Mouse (Mus musculus) left cerebral cortex, postnatal 10 days (tissue): Measurements from ENCODE around the gene Rpl4. TPM values are rescaled to one million over a fixed set of nuclear protein-coding genes. Genes with fewer than 3 reads are reported as not detected.
"Not testable (repeated sequence)": the region's sequence is repeated elsewhere in the genome, so short reads cannot be mapped to it uniquely, and the experiment has no call there.

Experiments
- DNase-seq, 2 experiments: peaks; one replicate each; pipeline ENCODE4 v3.0.0; 2021 to 2022; ENCODE audit warnings: low spot score in 2 of 2, mixed read lengths in 1 of 2; ENCODE audit errors: extremely low spot score in 1 of 2
- intact Hi-C: fragments of 180-260 bp; cut with DNase I; formaldehyde crosslinking; loops from one replicate; pipeline ENCODE4 v1.15.1; 2025
- total RNA-seq, 2 experiments: library from RNA; stranded (reverse); gene quantifications; 2 replicates each; pipeline ENCODE4 v1.2.3; 2021

Gene Rpl4
- total RNA-seq = 100 to 1,000 TPM; 554 to 592 TPM

DNA sequence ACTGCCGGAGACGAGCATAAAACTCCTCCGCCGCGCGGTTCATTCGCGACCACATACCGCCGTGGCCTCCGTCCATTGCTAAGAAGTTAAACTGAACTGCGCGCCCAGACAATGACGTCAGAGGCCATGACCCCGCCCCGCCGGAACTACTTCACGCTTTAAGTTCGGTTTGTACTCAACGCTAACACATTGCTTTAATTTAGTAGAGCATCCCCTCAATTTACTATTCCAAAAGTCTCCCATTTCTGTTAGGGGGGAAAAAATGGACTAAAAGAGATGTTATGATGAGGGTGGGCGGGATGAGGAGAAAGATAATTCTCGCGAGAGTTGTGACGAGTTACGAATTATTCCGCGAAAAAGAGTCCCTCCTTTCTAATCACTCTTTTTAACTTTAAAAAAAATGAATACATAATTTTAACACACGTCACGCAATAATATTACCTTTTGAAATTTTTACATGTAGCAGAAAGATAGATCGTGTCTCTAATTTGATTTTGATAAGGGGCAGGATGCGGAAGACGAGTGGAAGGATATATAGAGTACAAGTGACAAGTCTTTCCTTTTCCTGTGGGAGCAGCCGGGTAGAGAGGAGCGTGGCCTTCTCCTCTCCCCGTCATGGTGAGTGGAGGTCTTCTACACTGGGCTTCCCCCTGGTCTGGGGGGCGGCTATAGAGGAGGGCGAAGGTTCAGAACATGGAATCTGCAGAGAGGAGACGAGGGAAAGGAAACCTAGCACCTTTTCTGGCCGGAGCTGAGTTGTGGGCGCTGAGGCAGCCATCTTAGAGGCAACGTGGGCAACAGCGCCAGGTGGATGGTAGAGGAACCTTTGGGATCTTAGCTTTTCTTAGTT is at the start of gene Rpl4, which contains the start of gene Zwilch:
Gene Rpl4 (plus strand): TSS at position 560 of the 850 bp plus-strand sequence.
Gene Zwilch (minus strand): TSS at position 289 of the 850 bp plus-strand sequence.
- intact Hi-C loops = no loop called here

DNA sequence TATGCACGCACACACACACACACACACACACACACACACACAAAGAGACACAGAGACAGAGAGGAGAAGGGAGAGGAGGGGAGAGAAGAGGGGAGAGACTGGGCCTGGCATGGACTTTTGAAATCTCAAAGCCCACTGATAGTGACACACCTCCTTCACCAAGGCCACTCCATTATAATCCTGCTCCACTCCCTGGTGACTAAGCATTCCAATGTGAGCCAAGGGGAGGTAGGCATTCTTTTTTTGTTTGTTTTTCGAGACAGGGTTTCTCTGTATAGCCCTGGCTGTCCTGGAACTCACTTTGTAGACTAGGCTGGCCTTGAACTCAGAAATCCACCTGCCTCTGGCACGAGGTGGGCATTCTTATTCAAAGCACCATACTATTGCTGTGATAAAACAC is 48.3 kb upstream of the Rpl4 start:
- DNase-seq, intact Hi-C loops: not testable (repeated sequence)

More for the DNA sequence above, at the start of gene Rpl4, which contains the start of gene Zwilch:
- peak; percentile 79 to 84 for DNase-seq

DNA sequence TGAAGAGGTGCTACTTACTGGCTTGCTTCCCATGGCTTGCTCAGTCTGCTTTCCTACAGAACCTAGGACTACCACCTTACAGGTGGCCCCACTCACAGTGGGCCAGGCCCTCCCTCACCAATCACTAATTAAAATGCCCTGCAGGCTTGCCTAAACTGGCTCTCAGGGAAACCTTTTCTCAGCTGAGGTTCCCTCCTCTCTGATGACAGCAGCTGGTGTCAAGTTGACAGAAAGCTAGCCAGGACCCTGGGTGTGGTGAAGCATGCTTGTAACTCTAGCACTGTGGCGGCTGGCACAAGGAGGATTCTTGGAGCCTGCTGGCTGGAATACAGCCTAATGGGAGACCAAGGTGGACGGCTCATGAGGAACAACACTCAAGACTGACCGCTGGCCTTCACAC is 47.9 kb upstream of the Rpl4 start:
- DNase-seq = no peak
- intact Hi-C loops = no loop called here

DNA sequence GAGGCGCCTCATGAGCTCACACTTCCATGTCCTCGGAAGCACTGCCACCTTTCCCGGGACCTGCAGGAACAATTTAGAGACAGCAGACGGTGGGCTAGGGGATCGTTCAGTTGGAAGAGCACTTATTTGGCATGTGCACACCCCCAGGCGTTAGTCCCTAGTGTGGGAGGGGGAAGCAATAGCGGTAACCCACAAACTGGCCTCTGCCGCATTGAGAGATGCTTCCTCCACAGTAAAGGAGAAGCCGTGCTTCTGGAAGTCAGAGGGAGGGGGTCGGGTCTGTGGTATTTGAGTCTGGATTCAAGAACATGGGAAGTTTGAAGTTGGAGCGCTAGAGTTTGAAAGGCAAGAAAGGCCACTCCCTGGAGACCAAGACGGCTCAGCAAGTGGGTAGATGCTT is 47.1 kb upstream of the Rpl4 start:
- intact Hi-C loops = no loop called here
- no peak for DNase-seq

DNA sequence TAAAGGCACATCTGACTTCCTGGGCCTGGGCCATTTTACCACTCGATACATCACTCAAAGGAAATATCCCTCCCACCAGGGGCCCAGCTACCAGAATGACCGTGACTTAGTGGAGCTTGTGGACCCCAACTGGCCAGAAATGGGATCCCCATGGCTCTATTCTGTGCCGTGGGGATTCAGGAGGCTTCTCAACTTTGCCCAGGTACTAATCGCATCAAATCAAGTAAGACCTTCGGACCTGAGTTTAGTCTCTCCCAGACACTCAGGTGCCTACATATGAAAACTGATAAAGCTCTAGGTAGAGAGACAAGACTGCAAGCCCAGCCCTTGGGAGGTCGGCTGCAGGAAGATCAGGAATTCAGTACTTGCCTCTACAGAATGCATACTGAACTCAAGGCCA is 41.6 kb upstream of the Rpl4 start:
- no peak for DNase-seq
- intact Hi-C loops = no loop called here

DNA sequence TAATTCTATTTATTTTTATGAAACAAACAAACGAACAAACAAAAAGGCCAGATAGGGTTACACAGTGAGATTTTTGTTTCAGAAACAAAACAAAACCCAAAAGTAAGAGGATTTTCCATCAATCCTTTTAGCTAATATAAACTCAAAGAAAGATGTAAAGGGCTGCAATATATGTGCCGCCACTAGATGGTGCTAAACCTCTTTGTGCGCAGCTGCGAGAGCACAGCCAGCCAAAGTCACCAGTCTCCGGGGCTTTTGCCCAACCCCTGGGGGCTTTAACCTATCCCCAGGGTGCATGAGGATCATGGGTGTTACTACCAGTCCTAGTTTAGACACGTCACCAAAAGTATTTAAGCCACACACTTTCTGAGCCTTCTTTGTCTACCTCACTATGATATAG is 34.3 kb upstream of the Rpl4 start:
- intact Hi-C loops = loop anchor here (5.0 kb wide), 1 partner anchor 133 kb away; no protein-coding TSS in a partner anchor
- peak; percentile 19 to 51 for DNase-seq

DNA sequence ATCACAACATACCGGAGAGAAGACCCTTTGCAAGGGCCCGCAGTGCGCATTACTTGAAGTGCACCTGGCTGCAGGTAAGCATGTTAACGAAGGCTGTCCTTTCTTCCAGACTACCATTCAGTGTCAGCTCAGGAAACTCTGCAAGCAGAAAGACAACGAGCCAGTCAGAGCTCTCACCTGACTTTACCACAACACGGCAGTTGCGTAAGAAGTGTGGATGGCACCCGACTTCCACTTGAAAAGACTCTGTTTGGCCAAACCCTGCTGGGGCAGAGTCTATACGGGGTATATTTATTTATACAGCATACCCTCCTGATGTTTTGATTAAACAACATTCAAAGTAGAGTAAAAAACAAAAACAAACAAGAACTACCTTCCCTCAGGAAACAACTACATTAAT is 33.3 kb upstream of the Rpl4 start:
- no peak for DNase-seq
- intact Hi-C loops = loop anchor here (5.0 kb wide), 1 partner anchor 132 kb away; no protein-coding TSS in a partner anchor

DNA sequence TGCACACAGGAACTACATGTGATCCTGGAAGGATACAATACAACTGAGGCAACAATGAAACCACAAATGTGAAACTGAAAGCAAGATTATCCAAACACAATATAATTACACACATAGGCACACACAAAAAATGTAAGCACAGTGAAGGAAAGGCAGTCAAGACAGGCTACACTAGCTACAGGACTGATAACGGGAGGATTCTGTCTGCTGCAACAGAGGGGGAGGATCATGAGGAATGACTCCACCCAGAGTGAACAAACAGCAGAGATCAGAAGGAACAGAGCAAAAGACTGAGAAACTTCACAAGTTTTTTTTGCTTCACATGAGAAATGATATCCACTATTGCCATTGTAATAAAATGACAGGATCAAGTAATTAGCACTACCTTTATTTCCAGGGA is 16.5 kb upstream of the Rpl4 start:
- intact Hi-C loops = no loop called here
- DNase-seq = no peak

DNA sequence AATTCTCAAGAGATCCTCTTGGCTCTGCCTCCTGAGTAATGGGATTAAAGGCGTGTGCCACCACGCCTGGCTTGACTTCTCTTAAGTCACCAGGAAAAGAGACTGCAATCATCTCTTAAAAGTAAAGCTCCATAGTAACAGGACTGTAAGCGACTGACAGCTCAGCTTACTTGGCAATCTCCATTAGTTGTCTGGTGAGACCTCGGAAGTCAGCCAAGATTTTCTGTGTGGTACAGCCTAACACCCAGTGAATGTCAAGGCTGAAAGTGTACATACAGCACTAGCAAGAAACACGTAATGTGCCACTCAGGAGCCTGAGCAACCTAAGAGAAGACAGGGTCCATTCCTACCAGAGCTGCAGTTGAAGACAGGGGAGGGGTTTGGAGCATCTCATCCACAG is 12.7 kb upstream of the Rpl4 start:
- intact Hi-C loops = no loop called here
- DNase-seq = no peak

DNA sequence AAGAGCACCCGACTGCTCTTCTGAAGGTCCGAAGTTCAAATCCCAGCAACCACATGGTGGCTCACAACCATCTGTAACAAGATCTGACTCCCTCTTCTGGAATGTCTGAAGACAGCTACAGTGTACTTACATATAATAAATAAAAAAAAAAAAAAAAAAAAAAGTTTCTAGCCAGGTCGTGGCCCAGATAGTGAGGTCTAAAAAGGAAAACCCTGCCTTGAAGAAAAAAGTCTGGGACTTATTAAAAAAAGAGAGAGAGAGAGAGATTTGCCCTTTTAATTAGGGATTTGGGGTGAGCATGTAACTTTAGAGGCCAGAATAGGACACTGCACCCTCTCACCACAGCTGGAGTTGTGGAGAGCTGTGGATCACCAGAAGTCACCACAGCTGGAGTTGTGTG is 3.2 kb upstream of the Rpl4 start:
- intact Hi-C loops, DNase-seq: not testable (repeated sequence)

DNA sequence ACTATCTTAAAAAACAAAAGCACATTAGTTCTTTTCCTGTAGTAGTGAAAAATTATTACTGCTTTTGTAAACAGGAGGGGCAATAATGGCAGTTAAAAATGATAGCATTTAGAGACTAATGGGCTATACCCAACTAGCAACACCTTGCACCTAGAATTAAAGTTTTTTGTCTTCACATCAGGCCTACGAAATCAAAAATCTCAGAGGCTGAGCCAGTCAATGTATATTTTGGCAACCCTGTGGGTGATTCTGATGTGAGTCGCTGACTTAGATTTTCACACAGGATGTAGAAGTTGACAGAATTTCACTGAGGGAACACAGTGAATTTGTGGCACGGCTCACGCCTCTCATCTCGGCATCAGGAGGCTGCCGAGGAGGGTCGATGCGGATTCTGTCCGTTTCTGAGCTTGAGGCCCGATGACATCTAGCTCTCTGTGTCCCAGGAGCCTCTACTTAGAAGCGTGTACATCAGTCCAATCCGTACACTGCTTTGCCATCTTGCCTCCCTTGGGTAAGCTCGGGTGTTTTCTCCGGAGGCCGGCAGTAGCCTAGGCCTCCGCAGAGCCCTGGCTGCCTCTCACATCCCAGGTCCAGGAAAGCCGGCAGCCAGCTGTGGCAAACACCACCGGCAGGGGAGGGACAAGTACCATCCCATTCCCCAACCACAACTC is 895 bp upstream of the Rpl4 start:
- DNase-seq = peak in 1 of 2 experiments; percentile 19
- intact Hi-C loops = no loop called here

DNA sequence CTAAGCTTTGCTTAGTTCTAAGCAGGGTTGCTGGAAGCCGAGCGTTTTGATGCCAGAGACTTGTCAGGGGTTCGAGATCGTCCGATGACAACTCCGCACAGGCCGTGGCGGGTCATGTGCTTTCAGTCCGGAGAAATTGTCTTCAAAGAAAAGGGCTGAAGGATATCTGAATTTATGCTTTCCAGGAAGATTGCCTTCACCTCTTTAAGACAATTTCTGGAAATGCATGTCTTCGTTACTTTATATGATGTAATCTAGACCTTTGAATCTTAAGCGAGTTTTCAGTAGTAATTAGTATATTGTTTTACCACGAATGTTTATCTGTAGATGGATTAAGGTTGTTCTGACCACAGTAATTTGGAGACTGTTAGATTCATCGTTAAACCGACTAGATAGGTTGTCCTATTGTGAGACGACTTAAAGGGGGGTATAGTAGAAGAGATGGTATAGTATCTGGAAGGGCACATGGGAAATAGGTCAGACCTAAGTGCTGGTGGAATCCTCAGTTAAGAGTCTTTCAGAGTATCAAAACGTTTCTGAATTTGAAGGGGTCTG is 568 bp downstream of the Rpl4 start:
- no peak for DNase-seq
- intact Hi-C loops = no loop called here

DNA sequence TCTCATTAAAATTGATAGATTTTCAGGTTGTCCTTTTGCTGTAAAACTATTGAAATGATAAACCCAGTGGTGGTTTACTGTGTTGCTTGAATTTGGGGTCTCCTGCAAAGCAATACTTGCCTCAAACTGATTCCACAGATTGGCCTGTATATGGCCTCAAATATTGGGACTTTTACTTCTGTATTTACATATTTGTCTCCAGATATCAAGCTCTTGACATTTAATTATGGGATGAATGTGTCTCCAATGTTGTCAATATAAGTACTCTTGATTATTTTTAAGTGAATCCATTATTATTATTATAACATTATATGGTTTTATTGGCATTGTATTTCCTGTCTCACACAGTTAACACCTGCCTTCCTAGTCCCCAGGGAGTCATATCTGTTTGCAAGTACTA is 1.2 kb downstream of the Rpl4 start:
- intact Hi-C loops = no loop called here
- DNase-seq = no peak

DNA sequence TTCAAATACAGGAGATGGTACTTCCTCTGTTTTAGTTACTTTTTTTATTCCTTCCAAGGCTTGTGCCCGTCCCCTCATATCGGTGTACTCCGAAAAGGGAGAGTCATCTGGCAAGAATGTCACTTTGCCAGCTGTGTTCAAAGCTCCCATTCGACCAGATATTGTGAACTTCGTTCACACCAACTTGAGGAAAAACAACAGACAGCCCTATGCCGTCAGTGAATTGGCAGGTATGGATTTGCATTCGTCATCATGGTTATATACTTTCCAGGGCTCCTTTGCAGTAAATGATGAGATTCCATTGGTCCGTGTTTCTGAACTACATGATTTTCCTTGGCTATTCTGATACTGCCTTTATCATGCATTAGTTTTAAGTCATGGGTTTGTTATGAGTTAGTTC is 1.6 kb downstream of the Rpl4 start:
- no peak for DNase-seq
- intact Hi-C loops = no loop called here

DNA sequence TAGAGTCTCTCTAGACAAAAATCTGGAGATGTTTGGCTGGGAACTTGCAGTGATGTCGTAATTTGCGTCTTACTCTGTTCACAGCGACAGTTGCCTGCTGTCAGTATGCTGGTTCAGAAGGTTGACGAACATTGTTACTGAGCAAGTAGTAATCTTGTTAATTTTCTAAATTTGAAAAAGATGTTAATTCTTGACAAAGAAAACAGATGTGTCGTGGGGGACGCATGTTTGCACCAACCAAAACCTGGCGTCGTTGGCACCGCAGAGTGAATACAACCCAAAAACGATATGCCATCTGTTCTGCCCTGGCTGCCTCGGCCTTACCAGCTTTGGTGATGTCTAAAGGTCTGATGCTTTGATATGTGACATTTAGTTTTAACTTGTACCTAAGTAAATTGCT is 2.2 kb downstream of the Rpl4 start:
- DNase-seq = no peak
- intact Hi-C loops = no loop called here

DNA sequence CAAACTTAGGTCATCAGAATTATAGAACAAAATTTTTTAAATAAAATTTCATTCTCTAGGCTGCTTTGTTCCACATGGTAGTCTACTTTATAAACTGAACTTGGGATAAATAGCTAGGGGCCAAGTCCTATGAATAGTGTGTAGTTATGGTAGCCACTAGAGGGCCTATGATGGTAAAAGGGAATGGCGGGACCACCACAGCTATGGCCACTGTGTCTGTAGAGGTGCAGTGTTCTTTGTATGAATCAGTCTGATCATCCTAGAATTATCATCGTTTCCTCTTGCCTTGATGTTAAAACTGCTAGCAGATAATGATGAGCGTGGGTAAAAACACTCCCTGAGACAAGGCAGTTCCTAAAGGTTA is 5.4 kb downstream of the Rpl4 start:
- intact Hi-C loops = no loop called here
- DNase-seq = no peak

DNA sequence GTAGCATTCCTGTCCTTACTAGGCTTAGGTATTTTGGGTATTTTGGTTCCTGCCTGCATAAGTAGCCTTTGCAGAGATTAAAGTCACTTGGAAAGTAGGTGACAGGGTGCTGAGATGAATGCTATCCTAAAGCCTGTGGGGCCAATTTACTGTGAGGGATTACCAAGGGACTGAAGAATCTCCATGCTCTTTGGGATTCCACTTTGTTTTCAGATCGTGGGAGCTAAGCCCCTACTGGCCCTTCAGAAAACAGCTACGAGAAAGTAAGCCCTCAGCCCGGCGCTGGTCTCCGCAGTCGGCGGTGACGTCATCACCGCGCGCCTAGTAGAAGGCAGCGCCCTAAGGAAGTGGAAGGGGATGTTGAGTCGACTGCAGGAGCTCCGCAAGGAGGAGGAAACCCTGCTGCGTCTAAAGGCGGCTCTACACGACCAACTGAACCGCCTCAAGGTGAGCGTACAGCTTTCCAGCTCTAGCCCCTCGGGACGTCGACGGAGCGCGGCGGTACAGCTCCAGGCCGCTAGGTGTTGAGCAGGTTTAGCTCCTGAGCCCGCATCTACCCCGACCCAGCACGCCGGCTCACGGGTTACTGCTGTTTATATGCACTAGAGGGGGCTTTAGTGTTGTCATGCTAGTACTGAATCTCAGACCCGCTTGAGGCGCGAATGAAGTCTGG is 5.9 kb downstream of the Rpl4 start, which contains the start of gene Snapc5:
Gene Snapc5 (plus strand): TSS at position 301 of the 673 bp plus-strand sequence.
- intact Hi-C loops = no loop called here
- peak; percentile 89 to 95 for DNase-seq

DNA sequence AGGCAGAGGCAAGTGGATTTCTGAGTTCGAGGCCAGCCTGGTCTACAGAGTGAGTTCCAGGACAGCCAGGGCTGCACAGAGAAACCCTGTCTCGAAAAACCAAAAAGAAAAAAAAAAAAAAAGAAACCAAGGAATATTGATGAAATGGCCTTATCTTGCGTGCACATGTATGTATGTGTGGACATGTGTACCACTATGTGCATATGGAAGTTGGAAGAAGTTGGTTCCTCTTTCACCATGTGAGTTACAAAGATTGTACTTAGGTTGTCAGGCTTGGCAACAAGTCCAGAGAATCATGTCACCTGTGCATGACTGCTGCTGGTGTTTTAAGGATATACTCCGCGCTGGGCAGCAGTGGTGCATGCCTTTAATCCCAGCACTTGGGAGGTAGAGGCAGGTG is 10.1 kb downstream of the Rpl4 start:
- intact Hi-C loops, DNase-seq: not testable (repeated sequence)

DNA sequence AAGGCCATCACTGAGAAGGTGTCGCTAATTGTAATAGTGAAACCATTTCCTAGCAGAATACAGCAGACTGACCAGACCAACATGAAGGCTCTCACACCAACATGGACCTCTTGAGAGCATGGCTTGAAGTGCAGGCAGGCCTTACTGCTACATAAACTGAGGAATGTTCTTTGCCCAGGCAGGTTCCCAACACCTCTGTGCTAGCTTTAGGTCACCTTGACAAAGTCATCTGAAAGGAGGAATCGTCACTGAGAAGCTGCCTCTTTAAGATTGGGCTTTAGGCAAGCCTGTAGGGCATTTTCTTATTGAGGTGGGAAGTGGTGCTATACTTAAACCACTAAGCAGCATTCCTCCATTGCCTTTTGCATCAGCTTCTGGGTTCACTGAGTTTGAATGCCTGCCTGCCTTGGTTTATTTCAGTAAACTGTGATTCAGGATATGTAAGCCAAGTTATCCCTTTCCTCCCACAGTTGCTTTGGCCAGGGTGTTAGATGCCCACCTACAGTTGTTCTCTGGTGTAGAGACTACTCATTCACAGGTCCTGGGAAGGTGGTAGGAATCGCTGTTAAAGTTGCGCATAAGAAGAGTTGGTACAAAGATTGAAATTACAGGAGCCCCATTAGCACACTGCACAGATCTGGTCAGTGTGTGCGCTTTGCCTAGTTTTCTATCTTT is 11.1 kb downstream of the Rpl4 start:
- DNase-seq = no peak
- intact Hi-C loops = no loop called here
